Mouse (Mus musculus) embryonic facial prominence, embryonic 13.5 days (tissue): Measurements from ENCODE around the gene Masp2. TPM values are rescaled to one million over a fixed set of nuclear protein-coding genes. Genes with fewer than 3 reads are reported as not detected.
A peak's percentile ranks its signal among the peaks of the same experiment; 100 is the strongest.

Experiments used
- ATAC-seq: fragments of 200-750 bp; cut with Nextera tagmentation; 2 replicates; pipeline ENCODE4 v1.8.0; 2017; ENCODE audit warnings: low read depth; ENCODE audit not compliant: insufficient number of reproducible peaks, insufficient read depth, low FRiP score, low TSS enrichment
- H3K27ac ChIP-seq: fragments of 300-500 bp; sonication (generic); 2 replicates; pipeline ENCODE4 v1.5.1; 2015; ENCODE audit warnings: moderate library complexity, mild to moderate bottlenecking, inconsistent platforms
- H3K27me3 ChIP-seq: fragments of 300-500 bp; sonication (generic); 2 replicates; pipeline ENCODE4 v1.6.1; 2015; ENCODE audit warnings: mild to moderate bottlenecking, inconsistent platforms
- H3K36me3 ChIP-seq: fragments of 300-500 bp; sonication (generic); 2 replicates; pipeline ENCODE4 v1.6.1; 2015; ENCODE audit warnings: mild to moderate bottlenecking, inconsistent platforms
- H3K4me1 ChIP-seq: fragments of 300-500 bp; sonication (generic); 2 replicates; pipeline ENCODE4 v1.6.1; 2015; ENCODE audit warnings: inconsistent platforms
- H3K4me2 ChIP-seq: fragments of 300-500 bp; sonication (generic); 2 replicates; pipeline ENCODE4 v1.6.1; 2015; ENCODE audit warnings: moderate library complexity, mild to moderate bottlenecking, inconsistent platforms
- H3K4me3 ChIP-seq: fragments of 300-500 bp; sonication (generic); 2 replicates; pipeline ENCODE4 v1.5.1; 2015; ENCODE audit warnings: mild to moderate bottlenecking, inconsistent platforms
- H3K9ac ChIP-seq: fragments of 300-500 bp; sonication (generic); 2 replicates; pipeline ENCODE4 v1.6.1; 2015; ENCODE audit warnings: mild to moderate bottlenecking, inconsistent platforms
- H3K9me3 ChIP-seq: fragments of 300-500 bp; sonication (generic); 2 replicates; pipeline ENCODE4 v1.6.1; 2016; ENCODE audit warnings: inconsistent platforms
- WGBS: fragments of 180-500 bp; shearing (Covaris S2); methylation state at CpG from one replicate; pipeline ENCODE4 v1.1.7; 2015; ENCODE audit warnings: mixed read lengths; 5-methylcytosine and 5-hydroxymethylcytosine counted together
- polyA plus RNA-seq: library from polyadenylated mRNA; unstranded; fragments of >200 nt; fragmentation: Nextera tagmentation; extraction: Ambion mirVana; gene quantifications from 2 replicates; pipeline ENCODE4 v1.2.1, GENCODE M21; 2015

Gene Masp2
- polyA plus RNA-seq, 1 experiment from 2014 or later: 0.07 TPM

GRCm38 (mm10) chr4:148623609-148624008, 21.3 kb downstream of the Masp2 start:
- Histone ChIP-seq H3K9ac (no peak overlapping the region), H3K4me2 (no peak overlapping the region), H3K36me3 (peaks cover 63% of the 10 kb centered on the region)

GRCm38 (mm10) chr4:148625010-148625409, 22.7 kb downstream of the Masp2 start:
- H3K4me1 ChIP-seq: peaks cover 15% of the 10 kb centered on the region
- H3K27me3 ChIP-seq: no peaks in the 10 kb centered on the region
- H3K4me3 ChIP-seq: peak overlapping the region; percentile 98
- WGBS: 82% methylated on average over 10 of the region's 10 CpGs
- ATAC-seq: no peak
- no peak overlapping the region for H3K27ac ChIP-seq
- peak overlapping the region; percentile 83 for H3K4me2 ChIP-seq
- H3K36me3 ChIP-seq: peaks cover 49% of the 10 kb centered on the region
- no peaks in the 10 kb centered on the region for H3K9me3 ChIP-seq
- no peak overlapping the region for H3K9ac ChIP-seq

More at GRCm38 (mm10) chr4:148623609-148624008, 21.3 kb downstream of the Masp2 start:
- WGBS: 88% methylated on average over 4 of the region's 4 CpGs
- ATAC-seq: no peak
- Histone ChIP-seq H3K27me3 (no peaks in the 10 kb centered on the region), H3K27ac (no peak overlapping the region), H3K4me1 (peaks cover 15% of the 10 kb centered on the region), H3K9me3 (no peaks in the 10 kb centered on the region), H3K4me3 (peak overlapping the region; percentile 5; the same call in 1 of the 2 replicates)

GRCm38 (mm10) chr4:148625756-148626622, 23.6 kb downstream of the Masp2 start:
- peaks cover 41% of the 10 kb centered on the region for H3K36me3 ChIP-seq
- peaks cover 15% of the 10 kb centered on the region for H3K4me1 ChIP-seq
- no peaks in the 10 kb centered on the region for H3K27me3 ChIP-seq
- H3K4me3 ChIP-seq: peak overlapping the region; percentile 98
- under 1% methylated on average over 57 of the region's 57 CpGs for WGBS
- ATAC-seq: peak; percentile 66
- peak overlapping the region; percentile 100 for H3K9ac ChIP-seq
- H3K9me3 ChIP-seq: no peaks in the 10 kb centered on the region
- H3K27ac ChIP-seq: peak overlapping the region; percentile 97
- H3K4me2 ChIP-seq: peak overlapping the region; percentile 83

- Histone ChIP-seq H3K4me2 (peak within 1 kb of the TSS; percentile 83), H3K27ac (peak within 1 kb of the TSS; percentile 97), H3K9me3 (no peaks in the 10 kb centered on the region), H3K4me1 (peaks cover 15% of the 10 kb centered on the region), H3K9ac (peak within 1 kb of the TSS; percentile 100), H3K36me3 (peaks cover 34% of the 10 kb centered on the region), H3K27me3 (no peaks in the 10 kb centered on the region), H3K4me3 (peak within 1 kb of the TSS; percentile 98)
- ATAC-seq: peak; percentile 93
- under 1% methylated on average over 51 of the region's 51 CpGs for WGBS
These were observed 24.4 kb downstream of the Masp2 start, which contains the start of gene Tardbp for GRCm38 (mm10) chr4:148626623-148627185. Tardbp (minus strand) TSS chr4:148627019.

GRCm38 (mm10) chr4:148627246-148627645, 24.9 kb downstream of the Masp2 start:
- Histone ChIP-seq H3K27ac (no peak overlapping the region), H3K4me3 (peak overlapping the region; percentile 98), H3K9ac (peak overlapping the region; percentile 100), H3K36me3 (peaks cover 28% of the 10 kb centered on the region), H3K9me3 (no peaks in the 10 kb centered on the region), H3K27me3 (no peaks in the 10 kb centered on the region), H3K4me2 (peak overlapping the region; percentile 83), H3K4me1 (peaks cover 15% of the 10 kb centered on the region)
- WGBS: 63% methylated on average over 3 of the region's 3 CpGs
- 0 out of 2 replicates have a peak, but pooled peaks have one; percentile 10 for ATAC-seq

- H3K4me3 ChIP-seq: no peak overlapping the region
- H3K9ac ChIP-seq: no peak overlapping the region
- H3K27me3 ChIP-seq: no peaks in the 10 kb centered on the region
- H3K27ac ChIP-seq: no peak overlapping the region
- H3K36me3 ChIP-seq: no peaks in the 10 kb centered on the region
- H3K9me3 ChIP-seq: no peaks in the 10 kb centered on the region
- WGBS: 55% methylated on average over 3 of the region's 3 CpGs
- no peak overlapping the region for H3K4me2 ChIP-seq
- H3K4me1 ChIP-seq: no peaks in the 10 kb centered on the region
- no peak for ATAC-seq
These were observed 29.8 kb downstream of the Masp2 start for GRCm38 (mm10) chr4:148632013-148632692.

- WGBS: 71% methylated on average over 2 of the region's 2 CpGs
- no peak overlapping the region for H3K4me2 ChIP-seq
- no peak overlapping the region for H3K9ac ChIP-seq
- no peak for ATAC-seq
- H3K9me3 ChIP-seq: no peaks in the 10 kb centered on the region
- H3K27ac ChIP-seq: no peak overlapping the region
- H3K4me3 ChIP-seq: no peak overlapping the region
- no peaks in the 10 kb centered on the region for H3K4me1 ChIP-seq
- H3K27me3 ChIP-seq: no peaks in the 10 kb centered on the region
- H3K36me3 ChIP-seq: no peaks in the 10 kb centered on the region
These were observed 31.2 kb downstream of the Masp2 start for GRCm38 (mm10) chr4:148633395-148634061.

- H3K36me3 ChIP-seq: no peaks in the 10 kb centered on the region
- no peak overlapping the region for H3K4me3 ChIP-seq
- 56% methylated on average over 2 of the region's 2 CpGs for WGBS
- H3K9ac ChIP-seq: no peak overlapping the region
- ATAC-seq: peak; percentile 53; the same call in 1 of the 2 replicates
- no peak overlapping the region for H3K27ac ChIP-seq
- no peaks in the 10 kb centered on the region for H3K27me3 ChIP-seq
- H3K4me2 ChIP-seq: no peak overlapping the region
- no peaks in the 10 kb centered on the region for H3K9me3 ChIP-seq
- no peaks in the 10 kb centered on the region for H3K4me1 ChIP-seq
These were observed 33.0 kb downstream of the Masp2 start for GRCm38 (mm10) chr4:148635309-148635708.

- WGBS: 43% methylated on average over 9 of the region's 9 CpGs
These were observed 35.9 kb downstream of the Masp2 start for GRCm38 (mm10) chr4:148638302-148638701.

GRCm38 (mm10) chr4:148639455-148639854, 37.1 kb downstream of the Masp2 start:
- Histone ChIP-seq H3K4me1 (0 out of 2 replicates have a peak, but pooled peaks cover 12% of the 10 kb centered on the region), H3K36me3 (no peaks in the 10 kb centered on the region), H3K4me2 (no peak overlapping the region), H3K27me3 (no peaks in the 10 kb centered on the region), H3K27ac (no peak overlapping the region), H3K9me3 (no peaks in the 10 kb centered on the region), H3K4me3 (no peak overlapping the region), H3K9ac (no peak overlapping the region)
- ATAC-seq: no peak
- 85% methylated on average over 2 of the region's 2 CpGs for WGBS

More at GRCm38 (mm10) chr4:148638302-148638701, 35.9 kb downstream of the Masp2 start:
- H3K9ac ChIP-seq: no peak overlapping the region
- no peaks in the 10 kb centered on the region for H3K27me3 ChIP-seq
- 0 out of 2 replicates have a peak, but pooled peaks cover under 1% of the 10 kb centered on the region for H3K4me1 ChIP-seq
- H3K4me2 ChIP-seq: no peak overlapping the region
- H3K4me3 ChIP-seq: no peak overlapping the region
- no peaks in the 10 kb centered on the region for H3K9me3 ChIP-seq
- H3K36me3 ChIP-seq: no peaks in the 10 kb centered on the region
- no peak for ATAC-seq
- H3K27ac ChIP-seq: no peak overlapping the region

GRCm38 (mm10) chr4:148641121-148641520, 38.8 kb downstream of the Masp2 start:
- no peak overlapping the region for H3K9ac ChIP-seq
- H3K4me2 ChIP-seq: no peak overlapping the region
- 0 out of 2 replicates have a peak, but pooled peaks cover 12% of the 10 kb centered on the region for H3K4me1 ChIP-seq
- no peaks in the 10 kb centered on the region for H3K27me3 ChIP-seq
- no peaks in the 10 kb centered on the region for H3K36me3 ChIP-seq
- WGBS: 81% methylated on average over 5 of the region's 5 CpGs
- ATAC-seq: no peak
- H3K27ac ChIP-seq: no peak overlapping the region
- H3K9me3 ChIP-seq: no peaks in the 10 kb centered on the region
- no peak overlapping the region for H3K4me3 ChIP-seq
